Mouse (Mus musculus): Measurements from ENCODE around the gene Chdh.

DNA sequence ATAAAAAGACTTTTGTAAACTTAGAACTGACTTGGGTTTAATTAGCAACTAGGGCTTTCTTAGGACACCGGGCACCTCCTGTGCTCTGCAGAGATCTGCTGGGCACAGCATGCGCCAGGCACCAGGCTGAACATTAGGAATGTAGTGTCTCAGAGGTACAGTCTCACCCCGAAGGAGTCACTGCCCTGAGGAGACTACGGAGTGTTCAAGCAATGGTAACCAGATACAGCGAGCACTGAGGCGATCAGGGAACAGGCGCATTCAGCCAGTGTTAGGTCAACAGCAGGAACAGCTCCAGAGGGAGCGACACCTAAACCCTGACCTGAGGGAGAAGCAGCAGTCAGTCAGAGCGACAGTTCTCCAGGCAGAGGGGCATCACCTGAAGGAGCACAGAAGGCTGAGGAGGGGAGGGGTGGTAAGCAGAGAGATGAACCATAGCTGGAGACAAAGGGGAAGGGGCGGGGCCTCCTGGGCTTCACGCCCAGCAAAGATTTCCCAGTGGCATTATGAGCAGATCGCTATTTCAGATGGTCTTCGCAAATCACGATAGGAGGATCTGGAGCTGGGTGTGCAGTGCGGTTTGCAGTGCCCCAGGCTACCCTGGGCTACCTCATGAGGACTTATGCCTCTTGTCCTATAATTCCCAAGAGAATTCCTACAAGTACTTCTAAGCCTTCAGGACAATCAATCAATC, 69.4 kb downstream of the Chdh start:
- TF ChIP-seq CTCF (IDR thresholded peaks at IDR 0.05; ENCODE audit: low read depth), result no peak
- no peak for TF ChIP-seq EP300 (optimal IDR thresholded peaks at IDR 0.05)

Data from stomach, postnatal 0 days (tissue).